Mouse (Mus musculus): Measurements from ENCODE around the gene Adgrd1.

The Adgrd1 gene

GRCm38 (mm10) chr5:129096511-129096910 is at the start of gene Adgrd1:
Gene Adgrd1, plus strand, starts transcription at chr5:129096750.
- in situ Hi-C loops (cut with MboI, MseI), result no loop called here

- in situ Hi-C loops (cut with MboI, MseI), result no loop called here
Measured at GRCm38 (mm10) chr5:129049372-129049771, 47.2 kb upstream of the Adgrd1 start.

- in situ Hi-C loops (cut with MboI, MseI), result loop anchor here (25.0 kb wide), 1 partner anchor 810 kb away; no protein-coding TSS in a partner anchor
Measured at GRCm38 (mm10) chr5:129051910-129052309, 44.6 kb upstream of the Adgrd1 start.

GRCm38 (mm10) chr5:129052636-129053355 is 43.8 kb upstream of the Adgrd1 start:
- in situ Hi-C loops (cut with MboI, MseI), result loop anchor here (25.0 kb wide), 1 partner anchor 810 kb away; no protein-coding TSS in a partner anchor

GRCm38 (mm10) chr5:129054675-129055284 is 41.8 kb upstream of the Adgrd1 start:
- in situ Hi-C loops (cut with MboI, MseI), result loop anchor here (25.0 kb wide), 1 partner anchor 808 kb away; no protein-coding TSS in a partner anchor

- in situ Hi-C loops (cut with MboI, MseI), result loop anchor here (25.0 kb wide), 1 partner anchor 803 kb away; no protein-coding TSS in a partner anchor
Measured at GRCm38 (mm10) chr5:129059116-129059515, 37.4 kb upstream of the Adgrd1 start.

- in situ Hi-C loops (cut with MboI, MseI), result loop anchor here (10.0 to 25.0 kb wide), 3 partner anchors 323 to 801 kb away; no protein-coding TSS in a partner anchor
Measured at GRCm38 (mm10) chr5:129061579-129061978, 35.0 kb upstream of the Adgrd1 start.

GRCm38 (mm10) chr5:129063037-129063791 is 33.3 kb upstream of the Adgrd1 start:
- in situ Hi-C loops (cut with MboI, MseI), result loop anchor here (10.0 to 25.0 kb wide), 3 partner anchors 322 to 799 kb away; no protein-coding TSS in a partner anchor

- in situ Hi-C loops (cut with MboI, MseI), result loop anchor here (10.0 to 25.0 kb wide), 3 partner anchors 321 to 799 kb away; no protein-coding TSS in a partner anchor
Measured at GRCm38 (mm10) chr5:129063792-129064087, 32.8 kb upstream of the Adgrd1 start.

GRCm38 (mm10) chr5:129064186-129064585 is 32.4 kb upstream of the Adgrd1 start:
- in situ Hi-C loops (cut with MboI, MseI), result loop anchor here (10.0 to 25.0 kb wide), 3 partner anchors 321 to 798 kb away; no protein-coding TSS in a partner anchor

GRCm38 (mm10) chr5:129065301-129065700 is 31.2 kb upstream of the Adgrd1 start:
- in situ Hi-C loops (cut with MboI, MseI), result loop anchor here (10.0 to 25.0 kb wide), 3 partner anchors 320 to 797 kb away; no protein-coding TSS in a partner anchor

GRCm38 (mm10) chr5:129065946-129066345 is 30.6 kb upstream of the Adgrd1 start:
- in situ Hi-C loops (cut with MboI, MseI), result loop anchor here (10.0 to 25.0 kb wide), 3 partner anchors 319 to 796 kb away; no protein-coding TSS in a partner anchor

GRCm38 (mm10) chr5:129066541-129067230 is 29.9 kb upstream of the Adgrd1 start:
- in situ Hi-C loops (cut with MboI, MseI), result loop anchor here (10.0 to 25.0 kb wide), 3 partner anchors 318 to 796 kb away; no protein-coding TSS in a partner anchor

GRCm38 (mm10) chr5:129067231-129067834 is 29.2 kb upstream of the Adgrd1 start:
- in situ Hi-C loops (cut with MboI, MseI), result loop anchor here (10.0 to 25.0 kb wide), 3 partner anchors 317 to 795 kb away; no protein-coding TSS in a partner anchor

- in situ Hi-C loops (cut with MboI, MseI), result loop anchor here (25.0 kb wide), 1 partner anchor 790 kb away; no protein-coding TSS in a partner anchor
Measured at GRCm38 (mm10) chr5:129071761-129072280, 24.7 kb upstream of the Adgrd1 start.

GRCm38 (mm10) chr5:129073404-129073803 is 23.1 kb upstream of the Adgrd1 start:
- in situ Hi-C loops (cut with MboI, MseI), result loop anchor here (25.0 kb wide), 1 partner anchor 789 kb away; no protein-coding TSS in a partner anchor

GRCm38 (mm10) chr5:129076098-129076497 is 20.5 kb upstream of the Adgrd1 start:
- in situ Hi-C loops (cut with MboI, MseI), result no loop called here

- in situ Hi-C loops (cut with MboI, MseI), result no loop called here
Measured at GRCm38 (mm10) chr5:129077240-129077639, 19.3 kb upstream of the Adgrd1 start.

- in situ Hi-C loops (cut with MboI, MseI), result no loop called here
Measured at GRCm38 (mm10) chr5:129081521-129081920, 15.0 kb upstream of the Adgrd1 start.

- in situ Hi-C loops (cut with MboI, MseI), result no loop called here
Measured at GRCm38 (mm10) chr5:129085153-129085552, 11.4 kb upstream of the Adgrd1 start.

All from T-helper 1 cell (primary cell).